Mouse (Mus musculus): ENCODE data around the gene Rbfox3.
A peak's percentile ranks its signal among the peaks of the same experiment; 100 is the strongest.

Rbfox3 gene

GRCm38 (mm10) chr11:118758277-118758990 is 153.0 kb downstream of the Rbfox3 start:
- H3K36me3 ChIP-seq (ENCODE audit: control insufficient read depth, insufficient read depth, low read length, poor library complexity, severe bottlenecking) = no peaks in the 10 kb centered on the region
- DNase-seq (ENCODE audit: low read depth, low spot score) = no peak
- H3K27me3 ChIP-seq (ENCODE audit: control insufficient read depth, insufficient read depth, low read length, poor library complexity, severe bottlenecking) = no peaks in the 10 kb centered on the region

- Histone ChIP-seq H3K27me3 (ENCODE audit: control insufficient read depth, insufficient read depth, low read length, poor library complexity, severe bottlenecking) (no peaks in the 10 kb centered on the region), H3K36me3 (ENCODE audit: control insufficient read depth, insufficient read depth, low read length, poor library complexity, severe bottlenecking) (no peaks in the 10 kb centered on the region)
- no peak for DNase-seq (ENCODE audit: low read depth, low spot score)
These were observed 153.9 kb downstream of the Rbfox3 start for GRCm38 (mm10) chr11:118757488-118757887.

- no peaks in the 10 kb centered on the region for H3K36me3 ChIP-seq (ENCODE audit: control insufficient read depth, insufficient read depth, low read length, poor library complexity, severe bottlenecking)
- no peaks in the 10 kb centered on the region for H3K27me3 ChIP-seq (ENCODE audit: control insufficient read depth, insufficient read depth, low read length, poor library complexity, severe bottlenecking)
- no peak for DNase-seq (ENCODE audit: low read depth, low spot score)
These were observed 156.4 kb downstream of the Rbfox3 start for GRCm38 (mm10) chr11:118755003-118755402.

- no peak for DNase-seq (ENCODE audit: low read depth, low spot score)
- H3K27me3 ChIP-seq (ENCODE audit: control insufficient read depth, insufficient read depth, low read length, poor library complexity, severe bottlenecking) = no peaks in the 10 kb centered on the region
- no peaks in the 10 kb centered on the region for H3K36me3 ChIP-seq (ENCODE audit: control insufficient read depth, insufficient read depth, low read length, poor library complexity, severe bottlenecking)
These were observed 156.9 kb downstream of the Rbfox3 start for GRCm38 (mm10) chr11:118754535-118754934.

- Histone ChIP-seq H3K27me3 (ENCODE audit: control insufficient read depth, insufficient read depth, low read length, poor library complexity, severe bottlenecking) (no peaks in the 10 kb centered on the region), H3K36me3 (ENCODE audit: control insufficient read depth, insufficient read depth, low read length, poor library complexity, severe bottlenecking) (no peaks in the 10 kb centered on the region)
- DNase-seq (ENCODE audit: low read depth, low spot score) = no peak
These were observed 159.3 kb downstream of the Rbfox3 start for GRCm38 (mm10) chr11:118751879-118752616.

- Histone ChIP-seq H3K27me3 (ENCODE audit: control insufficient read depth, insufficient read depth, low read length, poor library complexity, severe bottlenecking) (no peaks in the 10 kb centered on the region), H3K36me3 (ENCODE audit: control insufficient read depth, insufficient read depth, low read length, poor library complexity, severe bottlenecking) (no peaks in the 10 kb centered on the region)
- no peak for DNase-seq (ENCODE audit: low read depth, low spot score)
These were observed 160.6 kb downstream of the Rbfox3 start for GRCm38 (mm10) chr11:118750745-118751330.

GRCm38 (mm10) chr11:118749541-118749940 is 161.9 kb downstream of the Rbfox3 start:
- Histone ChIP-seq H3K36me3 (ENCODE audit: control insufficient read depth, insufficient read depth, low read length, poor library complexity, severe bottlenecking) (no peaks in the 10 kb centered on the region), H3K27me3 (ENCODE audit: control insufficient read depth, insufficient read depth, low read length, poor library complexity, severe bottlenecking) (no peaks in the 10 kb centered on the region)
- no peak for DNase-seq (ENCODE audit: low read depth, low spot score)

GRCm38 (mm10) chr11:118748622-118749021 is 162.8 kb downstream of the Rbfox3 start:
- no peak for DNase-seq (ENCODE audit: low read depth, low spot score)
- Histone ChIP-seq H3K27me3 (ENCODE audit: control insufficient read depth, insufficient read depth, low read length, poor library complexity, severe bottlenecking) (no peaks in the 10 kb centered on the region), H3K36me3 (ENCODE audit: control insufficient read depth, insufficient read depth, low read length, poor library complexity, severe bottlenecking) (no peaks in the 10 kb centered on the region)

- Histone ChIP-seq H3K36me3 (ENCODE audit: control insufficient read depth, insufficient read depth, low read length, poor library complexity, severe bottlenecking) (no peaks in the 10 kb centered on the region), H3K27me3 (ENCODE audit: control insufficient read depth, insufficient read depth, low read length, poor library complexity, severe bottlenecking) (no peaks in the 10 kb centered on the region)
- no peak for DNase-seq (ENCODE audit: low read depth, low spot score)
These were observed 166.1 kb downstream of the Rbfox3 start for GRCm38 (mm10) chr11:118745279-118745678.

GRCm38 (mm10) chr11:118744782-118745181 is 166.6 kb downstream of the Rbfox3 start:
- Histone ChIP-seq H3K36me3 (ENCODE audit: control insufficient read depth, insufficient read depth, low read length, poor library complexity, severe bottlenecking) (no peaks in the 10 kb centered on the region), H3K27me3 (ENCODE audit: control insufficient read depth, insufficient read depth, low read length, poor library complexity, severe bottlenecking) (no peaks in the 10 kb centered on the region)
- DNase-seq (ENCODE audit: low read depth, low spot score) = no peak

GRCm38 (mm10) chr11:118742762-118743161 is 168.6 kb downstream of the Rbfox3 start:
- H3K27me3 ChIP-seq (ENCODE audit: control insufficient read depth, insufficient read depth, low read length, poor library complexity, severe bottlenecking) = no peaks in the 10 kb centered on the region
- DNase-seq (ENCODE audit: low read depth, low spot score) = peak; percentile 44
- H3K36me3 ChIP-seq (ENCODE audit: control insufficient read depth, insufficient read depth, low read length, poor library complexity, severe bottlenecking) = no peaks in the 10 kb centered on the region

- DNase-seq (ENCODE audit: low read depth, low spot score) = no peak
- no peaks in the 10 kb centered on the region for H3K36me3 ChIP-seq (ENCODE audit: control insufficient read depth, insufficient read depth, low read length, poor library complexity, severe bottlenecking)
- no peaks in the 10 kb centered on the region for H3K27me3 ChIP-seq (ENCODE audit: control insufficient read depth, insufficient read depth, low read length, poor library complexity, severe bottlenecking)
These were observed 170.1 kb downstream of the Rbfox3 start for GRCm38 (mm10) chr11:118741262-118741661.

GRCm38 (mm10) chr11:118740001-118740400 is 171.4 kb downstream of the Rbfox3 start:
- peak; percentile 31 for DNase-seq (ENCODE audit: low read depth, low spot score)
- Histone ChIP-seq H3K36me3 (ENCODE audit: control insufficient read depth, insufficient read depth, low read length, poor library complexity, severe bottlenecking) (no peaks in the 10 kb centered on the region), H3K27me3 (ENCODE audit: control insufficient read depth, insufficient read depth, low read length, poor library complexity, severe bottlenecking) (no peaks in the 10 kb centered on the region)

GRCm38 (mm10) chr11:118738855-118739832 is 172.3 kb downstream of the Rbfox3 start:
- DNase-seq (ENCODE audit: low read depth, low spot score) = peak; percentile 69
- no peaks in the 10 kb centered on the region for H3K27me3 ChIP-seq (ENCODE audit: control insufficient read depth, insufficient read depth, low read length, poor library complexity, severe bottlenecking)
- H3K36me3 ChIP-seq (ENCODE audit: control insufficient read depth, insufficient read depth, low read length, poor library complexity, severe bottlenecking) = no peaks in the 10 kb centered on the region

Measured in splenic B cell, adult 2 months (primary cell).